Mouse (Mus musculus) heart, postnatal 0 days (tissue): ENCODE results near the gene Rragd. TPM values are rescaled to one million over a fixed set of nuclear protein-coding genes. Genes with fewer than 3 reads are reported as not detected.

Experiments
- ATAC-seq: fragments of 200-750 bp; cut with Nextera tagmentation; 2 replicates; pipeline ENCODE4 v1.8.0; 2017; ENCODE audit warnings: low read depth, moderate number of reproducible peaks, moderate library complexity; ENCODE audit not compliant: insufficient read depth
- DNase-seq: peaks from one replicate; pipeline ENCODE4 v3.0.0-alpha.2; 2016; ENCODE audit warnings: low spot score
- H3K27ac ChIP-seq: fragments of 300-500 bp; sonication (generic); 2 replicates; pipeline ENCODE4 v1.5.1; 2014; ENCODE audit warnings: low read depth, mild to moderate bottlenecking
- H3K27me3 ChIP-seq: fragments of 300-500 bp; sonication (generic); 2 replicates; pipeline ENCODE4 v1.6.1; 2014; ENCODE audit warnings: low read length, mixed read lengths; ENCODE audit not compliant: control insufficient read depth, insufficient read depth
- H3K36me3 ChIP-seq: fragments of 300-500 bp; sonication (generic); replicated peaks from 2 replicates; pipeline ENCODE4 v1.6.1; 2014; ENCODE audit warnings: low read length, mixed read lengths; ENCODE audit not compliant: control insufficient read depth, insufficient read depth
- H3K4me1 ChIP-seq: fragments of 300-500 bp; sonication (generic); 2 replicates; pipeline ENCODE4 v1.6.1; 2014; ENCODE audit warnings: antibody characterized with exemption; ENCODE audit not compliant: control insufficient read depth, insufficient read depth
- H3K4me2 ChIP-seq: fragments of 300-500 bp; sonication (generic); 2 replicates; pipeline ENCODE4 v1.6.1; 2014; ENCODE audit warnings: low read depth, mild to moderate bottlenecking, low read length, moderate library complexity
- H3K4me3 ChIP-seq: fragments of 300-500 bp; sonication (generic); 2 replicates; pipeline ENCODE4 v1.5.1; 2014; ENCODE audit warnings: low read depth, low read length
- H3K9ac ChIP-seq: fragments of 300-500 bp; sonication (generic); replicated peaks from 2 replicates; pipeline ENCODE4 v1.6.1; 2014; ENCODE audit warnings: low read depth, low read length, mixed read lengths
- H3K9me3 ChIP-seq: fragments of 300-500 bp; sonication (generic); replicated peaks from 2 replicates; pipeline ENCODE4 v1.6.1; 2016; ENCODE audit warnings: low read length; ENCODE audit not compliant: control insufficient read depth
- CTCF ChIP-seq: IDR thresholded peaks from 2 replicates; pipeline ENCODE4 v1.5.1; 2016; ENCODE audit warnings: antibody characterized with exemption, control low read depth, low read depth
- EP300 ChIP-seq: IDR thresholded peaks from 2 replicates; pipeline ENCODE4 v1.6.1; 2016; ENCODE audit warnings: antibody characterized with exemption, low read depth
- WGBS: fragments of 180-500 bp; shearing (Covaris S2); extraction: QIAGEN DNeasy Blood & Tissue Kit; methylation state at CpG from one replicate; pipeline ENCODE4 v1.1.7; 2014; 5-methylcytosine and 5-hydroxymethylcytosine counted together
- polyA plus RNA-seq: library from polyadenylated mRNA; unstranded; fragments of >200 nt; fragmentation: Nextera tagmentation; extraction: Ambion mirVana; gene quantifications from 2 replicates; pipeline ENCODE4 v1.2.1, GENCODE M21; 2015
- total RNA-seq: library from RNA; depleted of rRNA; stranded (reverse); fragments of >200 nt; gene quantifications from 2 replicates; pipeline ENCODE4 v1.2.3, GENCODE M21; 2014; ENCODE audit warnings: low replicate concordance

Rragd gene
- total and polyA plus RNA-seq, 2 experiments from 2014 or later: 35.4 to 61.3 TPM

GRCm38 (mm10) chr4:33066223-33066960 lies 83.6 kb downstream of the Rragd start:
- Histone ChIP-seq H3K9me3 (no peaks in the 10 kb centered on the region), H3K4me1 (peaks cover 11% of the 10 kb centered on the region; the same call in 1 of the 2 replicates), H3K4me2 (peak overlapping the region; percentile 46), H3K4me3 (peak overlapping the region; percentile 11), H3K27ac (no peak overlapping the region), H3K9ac (peak overlapping the region; percentile 47; the same call in 1 of the 2 replicates), H3K36me3 (no peaks in the 10 kb centered on the region), H3K27me3 (no peaks in the 10 kb centered on the region)
- ATAC-seq (peak; percentile 53; the same call in 1 of the 2 replicates), DNase-seq (peak; percentile 47)
- no peak for TF ChIP-seq CTCF
- no peak for TF ChIP-seq EP300
- 37% methylated on average over 14 of the region's 14 CpGs for WGBS

- no peak for DNase-seq
- no peak for ATAC-seq
- Histone ChIP-seq H3K36me3 (no peaks in the 10 kb centered on the region), H3K27me3 (no peaks in the 10 kb centered on the region), H3K27ac (no peak overlapping the region), H3K9me3 (no peaks in the 10 kb centered on the region), H3K4me2 (no peak overlapping the region), H3K4me3 (no peak overlapping the region), H3K9ac (no peak overlapping the region), H3K4me1 (0 out of 2 replicates have a peak, but pooled peaks cover 11% of the 10 kb centered on the region)
- TF ChIP-seq EP300: no peak
- TF ChIP-seq CTCF: no peak
- WGBS: 90% methylated on average over 3 of the region's 3 CpGs
Measured at GRCm38 (mm10) chr4:33067331-33067730, 84.5 kb downstream of the Rragd start.

- H3K27me3 ChIP-seq: no peaks in the 10 kb centered on the region
- H3K9me3 ChIP-seq: no peaks in the 10 kb centered on the region
- H3K27ac ChIP-seq: no peak overlapping the region
- H3K4me1 ChIP-seq: 0 out of 2 replicates have a peak, but pooled peaks cover 11% of the 10 kb centered on the region
- H3K36me3 ChIP-seq: no peaks in the 10 kb centered on the region
- H3K9ac ChIP-seq: no peak overlapping the region
- H3K4me2 ChIP-seq: no peak overlapping the region
- DNase-seq (no peak), ATAC-seq (no peak)
- WGBS: 73% methylated on average over 6 of the region's 6 CpGs
- TF ChIP-seq CTCF (no peak), EP300 (no peak)
- H3K4me3 ChIP-seq: no peak overlapping the region
Measured at GRCm38 (mm10) chr4:33067826-33068225, 85.0 kb downstream of the Rragd start.

GRCm38 (mm10) chr4:33068894-33069293 lies 86.1 kb downstream of the Rragd start:
- ATAC-seq (no peak), DNase-seq (no peak)
- Histone ChIP-seq H3K9me3 (no peaks in the 10 kb centered on the region), H3K36me3 (no peaks in the 10 kb centered on the region), H3K4me2 (no peak overlapping the region), H3K4me3 (no peak overlapping the region), H3K9ac (no peak overlapping the region), H3K4me1 (0 out of 2 replicates have a peak, but pooled peaks cover 11% of the 10 kb centered on the region), H3K27me3 (no peaks in the 10 kb centered on the region), H3K27ac (no peak overlapping the region)
- TF ChIP-seq CTCF: no peak
- no peak for TF ChIP-seq EP300
- WGBS: 50% methylated on average over 6 of the region's 6 CpGs

DNA sequence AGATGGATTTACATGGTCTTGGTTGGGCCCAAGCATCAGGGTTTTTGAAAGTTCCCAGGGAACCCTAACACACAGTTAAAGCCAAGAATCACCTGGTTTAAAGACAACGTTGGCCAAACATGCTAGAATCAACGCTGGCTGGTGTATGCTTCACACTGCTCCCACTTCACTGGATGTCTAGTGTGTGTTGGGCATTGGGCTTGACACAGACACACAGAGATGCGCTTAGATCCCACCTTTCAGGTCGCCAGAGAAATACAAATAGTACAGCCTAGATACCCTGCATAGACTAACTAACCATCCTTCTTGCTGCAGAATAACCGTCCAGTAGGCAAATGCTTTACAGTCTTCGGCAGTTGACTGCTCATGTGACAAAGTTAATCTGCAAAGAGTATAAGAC lies 87.5 kb downstream of the Rragd start:
- H3K27me3 ChIP-seq: no peaks in the 10 kb centered on the region
- H3K27ac ChIP-seq: no peak overlapping the region
- ATAC-seq (no peak), DNase-seq (no peak)
- no peak overlapping the region for H3K4me2 ChIP-seq
- no peak for TF ChIP-seq EP300
- no peak for TF ChIP-seq CTCF
- no peaks in the 10 kb centered on the region for H3K36me3 ChIP-seq
- H3K9me3 ChIP-seq: no peaks in the 10 kb centered on the region
- 86% methylated on average over 6 of the region's 6 CpGs for WGBS
- no peak overlapping the region for H3K4me3 ChIP-seq
- 0 out of 2 replicates have a peak, but pooled peaks cover 11% of the 10 kb centered on the region for H3K4me1 ChIP-seq
- no peak overlapping the region for H3K9ac ChIP-seq
